Mouse (Mus musculus) stomach, embryonic 14.5 days (tissue): ENCODE results near the gene H2-Ob. TPM values are rescaled to one million over a fixed set of nuclear protein-coding genes. Genes with fewer than 3 reads are reported as not detected.

Source experiments
- ATAC-seq: fragments of 200-750 bp; cut with Nextera tagmentation; 2 replicates; pipeline ENCODE4 v1.8.0; 2017; ENCODE audit warnings: low read depth, moderate TSS enrichment; ENCODE audit not compliant: insufficient number of reproducible peaks, insufficient read depth, low FRiP score
- H3K27ac ChIP-seq: fragments of 300-500 bp; sonication (generic); 2 replicates; pipeline ENCODE4 v1.5.1; 2014; ENCODE audit warnings: mild to moderate bottlenecking, low read length, moderate library complexity, mixed read lengths
- H3K27me3 ChIP-seq: fragments of 300-500 bp; sonication (generic); 2 replicates; pipeline ENCODE4 v1.6.1; 2014; ENCODE audit warnings: low read length, control low read depth, mixed read lengths; ENCODE audit not compliant: control insufficient read depth, insufficient read depth
- H3K36me3 ChIP-seq: fragments of 300-500 bp; sonication (generic); 2 replicates; pipeline ENCODE4 v1.6.1; 2014; ENCODE audit warnings: mild to moderate bottlenecking, control low read depth, low read length, moderate library complexity, mixed read lengths; ENCODE audit not compliant: control insufficient read depth, insufficient read depth
- H3K4me1 ChIP-seq: fragments of 300-500 bp; sonication (generic); 2 replicates; pipeline ENCODE4 v1.6.1; 2014; ENCODE audit warnings: low read length, control low read depth, mixed read lengths; ENCODE audit not compliant: control insufficient read depth, insufficient read depth
- H3K4me2 ChIP-seq: fragments of 300-500 bp; sonication (generic); replicated peaks from 2 replicates; pipeline ENCODE4 v1.6.1; 2014; ENCODE audit warnings: low read depth, low read length, control low read depth
- H3K4me3 ChIP-seq: fragments of 300-500 bp; sonication (generic); 2 replicates; pipeline ENCODE4 v1.5.1; 2014; ENCODE audit warnings: low read depth, low read length, control low read depth
- H3K9ac ChIP-seq: fragments of 300-500 bp; sonication (generic); replicated peaks from 2 replicates; pipeline ENCODE4 v1.6.1; 2014; ENCODE audit warnings: low read depth, mild to moderate bottlenecking, control low read depth, low read length, moderate library complexity, mixed read lengths
- H3K9me3 ChIP-seq: fragments of 300-500 bp; sonication (generic); 2 replicates; pipeline ENCODE4 v1.6.1; 2016; ENCODE audit warnings: low read depth, low read length, control low read depth; ENCODE audit not compliant: control insufficient read depth
- WGBS: fragments of 180-500 bp; shearing (Covaris S2); extraction: QIAGEN DNeasy Blood & Tissue Kit; methylation state at CpG from one replicate; pipeline ENCODE4 v1.1.7; 2014; 5-methylcytosine and 5-hydroxymethylcytosine counted together
- polyA plus RNA-seq: library from polyadenylated mRNA; unstranded; fragments of >200 nt; fragmentation: Nextera tagmentation; extraction: Ambion mirVana; gene quantifications from 2 replicates; pipeline ENCODE4 v1.2.1, GENCODE M21; 2014

The H2-Ob gene
- polyA plus RNA-seq, 1 experiment from 2014 or later, result 0.54 TPM

- H3K4me2 ChIP-seq, result no peak overlapping the region
- H3K27ac ChIP-seq, result no peak overlapping the region
- no peaks in the 10 kb centered on the region for H3K27me3 ChIP-seq
- no peaks in the 10 kb centered on the region for H3K4me1 ChIP-seq
- ATAC-seq, result no peak
- no peak overlapping the region for H3K4me3 ChIP-seq
- H3K9me3 ChIP-seq, result no peaks in the 10 kb centered on the region
- no peak overlapping the region for H3K9ac ChIP-seq
- 79% methylated on average over 3 of the region's 3 CpGs for WGBS
- H3K36me3 ChIP-seq, result no peaks in the 10 kb centered on the region
Observed at GRCm38 (mm10) chr17:34237741-34238140, 962 bp upstream of the H2-Ob start.

- Histone ChIP-seq H3K27ac (no peak overlapping the region), H3K4me1 (no peaks in the 10 kb centered on the region), H3K27me3 (no peaks in the 10 kb centered on the region), H3K36me3 (no peaks in the 10 kb centered on the region), H3K4me3 (no peak overlapping the region), H3K9me3 (no peaks in the 10 kb centered on the region), H3K9ac (no peak overlapping the region), H3K4me2 (no peak overlapping the region)
- no peak for ATAC-seq
- 43% methylated on average over 10 of the region's 10 CpGs for WGBS
Observed at GRCm38 (mm10) chr17:34239601-34240041, 918 bp downstream of the H2-Ob start.

GRCm38 (mm10) chr17:34240366-34240765 lies 1.7 kb downstream of the H2-Ob start:
- H3K9ac ChIP-seq, result no peak overlapping the region
- no peaks in the 10 kb centered on the region for H3K27me3 ChIP-seq
- H3K27ac ChIP-seq, result no peak overlapping the region
- H3K4me3 ChIP-seq, result no peak overlapping the region
- H3K4me1 ChIP-seq, result no peaks in the 10 kb centered on the region
- WGBS, result 67% methylated on average over 3 of the region's 3 CpGs
- H3K36me3 ChIP-seq, result no peaks in the 10 kb centered on the region
- H3K4me2 ChIP-seq, result no peak overlapping the region
- no peaks in the 10 kb centered on the region for H3K9me3 ChIP-seq
- ATAC-seq, result no peak

- no peaks in the 10 kb centered on the region for H3K9me3 ChIP-seq
- no peak overlapping the region for H3K4me3 ChIP-seq
- no peak overlapping the region for H3K27ac ChIP-seq
- H3K27me3 ChIP-seq, result no peaks in the 10 kb centered on the region
- H3K4me1 ChIP-seq, result no peaks in the 10 kb centered on the region
- no peak overlapping the region for H3K9ac ChIP-seq
- H3K4me2 ChIP-seq, result no peak overlapping the region
- ATAC-seq, result no peak
- WGBS, result 72% methylated on average over 6 of the region's 6 CpGs
- H3K36me3 ChIP-seq, result no peaks in the 10 kb centered on the region
Observed at GRCm38 (mm10) chr17:34240916-34241315, 2.2 kb downstream of the H2-Ob start.

- 78% methylated on average over 4 of the region's 4 CpGs for WGBS
- Histone ChIP-seq H3K4me2 (no peak overlapping the region), H3K4me3 (no peak overlapping the region), H3K4me1 (no peaks in the 10 kb centered on the region), H3K36me3 (no peaks in the 10 kb centered on the region), H3K9me3 (no peaks in the 10 kb centered on the region), H3K27me3 (no peaks in the 10 kb centered on the region), H3K27ac (no peak overlapping the region), H3K9ac (no peak overlapping the region)
- ATAC-seq, result no peak
Observed at GRCm38 (mm10) chr17:34244656-34245055, 6.0 kb downstream of the H2-Ob start.

- no peak for ATAC-seq
- H3K4me1 ChIP-seq, result no peaks in the 10 kb centered on the region
- no peaks in the 10 kb centered on the region for H3K9me3 ChIP-seq
- H3K36me3 ChIP-seq, result no peaks in the 10 kb centered on the region
- no peak overlapping the region for H3K4me2 ChIP-seq
- 86% methylated on average over 3 of the region's 3 CpGs for WGBS
- H3K4me3 ChIP-seq, result no peak overlapping the region
- H3K27ac ChIP-seq, result no peak overlapping the region
- H3K27me3 ChIP-seq, result no peaks in the 10 kb centered on the region
- H3K9ac ChIP-seq, result no peak overlapping the region
Observed at GRCm38 (mm10) chr17:34247047-34247446, 8.3 kb downstream of the H2-Ob start.

GRCm38 (mm10) chr17:34248764-34249163 lies 10.1 kb downstream of the H2-Ob start:
- no peak for ATAC-seq
- no peak overlapping the region for H3K4me2 ChIP-seq
- 70% methylated on average over 2 of the region's 2 CpGs for WGBS
- H3K4me3 ChIP-seq, result no peak overlapping the region
- no peak overlapping the region for H3K27ac ChIP-seq
- no peaks in the 10 kb centered on the region for H3K9me3 ChIP-seq
- H3K27me3 ChIP-seq, result no peaks in the 10 kb centered on the region
- H3K36me3 ChIP-seq, result no peaks in the 10 kb centered on the region
- H3K4me1 ChIP-seq, result no peaks in the 10 kb centered on the region
- H3K9ac ChIP-seq, result no peak overlapping the region

- H3K27me3 ChIP-seq, result no peaks in the 10 kb centered on the region
- WGBS, result 44% methylated on average over 3 of the region's 3 CpGs
- no peak overlapping the region for H3K27ac ChIP-seq
- no peak overlapping the region for H3K4me3 ChIP-seq
- no peak overlapping the region for H3K9ac ChIP-seq
- H3K4me2 ChIP-seq, result no peak overlapping the region
- H3K9me3 ChIP-seq, result no peaks in the 10 kb centered on the region
- H3K36me3 ChIP-seq, result no peaks in the 10 kb centered on the region
- no peak for ATAC-seq
- no peaks in the 10 kb centered on the region for H3K4me1 ChIP-seq
Observed at GRCm38 (mm10) chr17:34249361-34249760, 10.7 kb downstream of the H2-Ob start.

GRCm38 (mm10) chr17:34249878-34250277 lies 11.2 kb downstream of the H2-Ob start:
- Histone ChIP-seq H3K4me1 (no peaks in the 10 kb centered on the region), H3K9ac (no peak overlapping the region), H3K4me3 (no peak overlapping the region), H3K27me3 (no peaks in the 10 kb centered on the region), H3K27ac (no peak overlapping the region), H3K9me3 (no peaks in the 10 kb centered on the region), H3K36me3 (no peaks in the 10 kb centered on the region), H3K4me2 (no peak overlapping the region)
- ATAC-seq, result no peak
- WGBS, result 18% methylated on average over 4 of the region's 4 CpGs
